7 mouse cellular contexts compared by ENCODE assay signal in genomic region chr14:78668291-78668690, GRCm38 (mm10).
A peak's percentile ranks its signal among the peaks of the same experiment; 100 is the strongest.
DNase-seq lines count a peak whose midpoint lies in the region; ATAC-seq and TF ChIP-seq lines count a peak whose summit lies in the region.

No protein-coding gene starts in this region.

- H3K9ac ChIP-seq in midbrain, embryonic 12.5 days (replicated peaks) = no peak overlapping the region

- TF ChIP-seq CTCF in cerebellum, adult 2 months (IDR thresholded peaks at IDR 0.05; ENCODE audit: borderline replicate concordance, insufficient read depth, low read depth, low read length) = peak; percentile 80; the same call in 1 of the 2 replicates

- ATAC-seq in midbrain, embryonic 12.5 days (ENCODE audit: low FRiP score, low read depth) = peak; percentile 80

- no peaks in the 10 kb centered on the region for H3K36me3 ChIP-seq in midbrain, embryonic 12.5 days

- no peak overlapping the region for H3K4me2 ChIP-seq in midbrain, embryonic 12.5 days (replicated peaks)

- TF ChIP-seq POLR2A in cerebellum, adult 2 months (IDR thresholded peaks at IDR 0.05; ENCODE audit: borderline replicate concordance, insufficient read depth, low read length) = no peak

- no peaks in the 10 kb centered on the region for H3K4me1 ChIP-seq in cerebellum, adult 2 months (ENCODE audit: control insufficient read depth, insufficient read depth, low read length)
- H3K4me1 ChIP-seq in midbrain, embryonic 12.5 days = no peaks in the 10 kb centered on the region

- 16% methylated on average over 6 of the region's 6 CpGs for WGBS in cerebellum, adult 2 months
- 24% methylated on average over 6 of the region's 6 CpGs for WGBS in midbrain, embryonic 12.5 days

- H3K27ac ChIP-seq in cerebellum, adult 2 months (ENCODE audit: insufficient read depth, low read length) = no peak overlapping the region
- H3K27ac ChIP-seq in midbrain, embryonic 12.5 days (replicated peaks) = no peak overlapping the region

- no peaks in the 10 kb centered on the region for H3K9me3 ChIP-seq in midbrain, embryonic 12.5 days

- H3K27me3 ChIP-seq in cerebellum, adult 2 months (ENCODE audit: control insufficient read depth, insufficient read depth, low read length) = no peaks in the 10 kb centered on the region
- H3K27me3 ChIP-seq in midbrain, embryonic 12.5 days = no peaks in the 10 kb centered on the region

- peak; percentile 60 for DNase-seq in WW6 (ENCODE audit: low read depth, low spot score)
- DNase-seq in cerebellum, adult 2 months = peak; percentile 78 to 81
- peak; percentile 67 to 95 for DNase-seq in frontal cortex, adult 2 months (ENCODE audit: extremely low spot score in 1 of 2, low spot score in 1 of 2)
- DNase-seq in induced T-regulatory cell, adult 2 months (ENCODE audit: low read depth) = peak; percentile 91
- peak; percentile 43 to 55 for DNase-seq in left cerebral cortex, adult 8-10 months (ENCODE audit: low spot score in 2 of 2)
- peak; percentile 78 for DNase-seq in skeletal muscle tissue, adult 2 months (ENCODE audit: low read depth, low spot score)

- H3K4me3 ChIP-seq in cerebellum, adult 2 months (replicated peaks; ENCODE audit: insufficient read depth, low read depth, low read length) = no peak overlapping the region
- H3K4me3 ChIP-seq in midbrain, embryonic 12.5 days = no peak overlapping the region
